Mouse (Mus musculus) gastrocnemius, postnatal 4 days (tissue): Measurements from ENCODE around the gene Fam131c. TPM values are rescaled to one million over a fixed set of nuclear protein-coding genes. Genes with fewer than 3 reads are reported as not detected.
A peak's percentile ranks its signal among the peaks of the same experiment; 100 is the strongest.

ENCODE experiments used
- DNase-seq, 2 experiments: peaks; one replicate each; pipeline ENCODE4 v3.0.0; 2021 to 2022; ENCODE audit warnings: low spot score in 2 of 2, mixed read lengths in 2 of 2
- total RNA-seq, 2 experiments: library from RNA; stranded (reverse); gene quantifications; 2 replicates each; pipeline ENCODE4 v1.2.3; 2021

Gene Fam131c
- total RNA-seq, 2 experiments from 2014 or later, result 0.25 TPM; not detected in 1

- DNase-seq, result no peak
These were observed 37.2 kb downstream of the Fam131c start for GRCm38 (mm10) chr4:141405314-141405622.

- DNase-seq, result peak; percentile 55 to 69
These were observed 38.7 kb downstream of the Fam131c start for GRCm38 (mm10) chr4:141406516-141407299.

- DNase-seq, result no peak
These were observed 40.6 kb downstream of the Fam131c start for GRCm38 (mm10) chr4:141408577-141408976.

GRCm38 (mm10) chr4:141411430-141411992 is 43.5 kb downstream of the Fam131c start:
- no peak for DNase-seq

- DNase-seq, result no peak
These were observed 47.9 kb downstream of the Fam131c start, which contains the start of gene Clcnkb for GRCm38 (mm10) chr4:141415924-141416323. Clcnkb (minus strand) TSS chr4:141416014.

GRCm38 (mm10) chr4:141419398-141420191 is 51.6 kb downstream of the Fam131c start:
- DNase-seq, result no peak

GRCm38 (mm10) chr4:141420192-141420829 is 52.3 kb downstream of the Fam131c start, which contains the start of gene Hspb7:
Hspb7 (plus strand) TSS chr4:141420779.
- peak in 1 of 2 experiments; percentile 8 for DNase-seq

- DNase-seq, result peak in 1 of 2 experiments; percentile 10
These were observed 52.9 kb downstream of the Fam131c start for GRCm38 (mm10) chr4:141420886-141421285.

GRCm38 (mm10) chr4:141421423-141421822 is 53.4 kb downstream of the Fam131c start:
- peak; percentile 60 to 73 for DNase-seq

- no peak for DNase-seq
These were observed 54.8 kb downstream of the Fam131c start for GRCm38 (mm10) chr4:141422841-141423240.

GRCm38 (mm10) chr4:141423288-141423687 is 55.3 kb downstream of the Fam131c start:
- peak in 1 of 2 experiments; percentile 12 for DNase-seq

- peak in 1 of 2 experiments; percentile 6 for DNase-seq
These were observed 55.8 kb downstream of the Fam131c start for GRCm38 (mm10) chr4:141423691-141424431.

GRCm38 (mm10) chr4:141425484-141426479 is 57.8 kb downstream of the Fam131c start:
- peak in 1 of 2 experiments; percentile 53 for DNase-seq

GRCm38 (mm10) chr4:141426796-141427745 is 59.1 kb downstream of the Fam131c start:
- DNase-seq, result no peak

- no peak for DNase-seq
These were observed 59.9 kb downstream of the Fam131c start for GRCm38 (mm10) chr4:141427921-141428320.

GRCm38 (mm10) chr4:141429381-141429780 is 61.4 kb downstream of the Fam131c start:
- no peak for DNase-seq

- DNase-seq, result peak in 1 of 2 experiments; percentile 48
These were observed 61.8 kb downstream of the Fam131c start for GRCm38 (mm10) chr4:141429847-141430246.

- DNase-seq, result peak in 1 of 2 experiments; percentile 63
These were observed 63.0 kb downstream of the Fam131c start for GRCm38 (mm10) chr4:141430997-141431396.
